Mouse (Mus musculus) left cerebral cortex, postnatal 14 days (tissue): ENCODE data around the gene Cyp2c50. TPM values are rescaled to one million over a fixed set of nuclear protein-coding genes. Genes with fewer than 3 reads are reported as not detected.
"Not testable (repeated sequence)": the region's sequence is repeated elsewhere in the genome, so short reads cannot be mapped to it uniquely, and the experiment has no call there.

Source experiments
- DNase-seq, 2 experiments: peaks; one replicate each; pipeline ENCODE4 v3.0.0; 2021 to 2022; ENCODE audit warnings: low spot score in 2 of 2, mixed read lengths in 1 of 2
- intact Hi-C: fragments of 180-260 bp; cut with DNase I; formaldehyde crosslinking; loops from one replicate; pipeline ENCODE4 v1.15.1; 2025
- long read RNA-seq, 2 experiments: library from polyadenylated mRNA; stranded (forward); transcript quantifications; one replicate each; pipeline ENCODE4 v2.0.0; 2021
- total RNA-seq, 2 experiments: library from RNA; stranded (reverse); gene quantifications; 2 replicates each; pipeline ENCODE4 v1.2.3; 2021

The Cyp2c50 gene
- total RNA-seq, result not detected
- long read RNA-seq, experiment 1, result 0 reads
- long read RNA-seq, experiment 2, result 0 reads

GRCm38 (mm10) chr19:40089421-40089820 lies at the start of gene Cyp2c50:
Cyp2c50 (plus strand) TSS chr19:40089688.
- not testable (repeated sequence) for DNase-seq
- intact Hi-C loops, result loop anchor here (10.0 kb wide), 1 partner anchor 115 kb away; no protein-coding TSS in a partner anchor

- intact Hi-C loops, result no loop called here
- DNase-seq, result no peak
These were observed 15.8 kb upstream of the Cyp2c50 start, which contains the start of gene Cyp2c54 for GRCm38 (mm10) chr19:40073701-40074100. Cyp2c54 (minus strand) TSS chr19:40073827.

DNA sequence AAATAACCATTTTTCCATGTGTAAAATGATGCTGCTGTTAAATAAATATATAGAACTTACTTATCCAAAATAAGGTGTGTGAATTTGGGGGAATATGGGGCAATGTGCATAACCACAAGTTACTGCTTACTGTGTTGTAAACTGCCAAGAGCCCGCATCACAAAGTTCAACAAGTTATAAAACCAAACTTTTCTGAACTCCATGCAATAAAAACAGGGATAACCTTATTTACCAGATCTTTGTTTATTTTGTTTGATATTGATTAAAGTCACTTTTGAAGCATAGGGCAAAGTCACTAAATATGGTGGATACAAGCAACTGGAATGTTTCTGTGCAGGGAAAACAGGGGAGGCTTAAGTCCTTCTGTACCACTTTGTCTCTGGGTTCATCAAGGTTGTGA lies 1.1 kb upstream of the Cyp2c50 start:
- no peak for DNase-seq
- intact Hi-C loops, result loop anchor here (10.0 kb wide), 1 partner anchor 114 kb away; no protein-coding TSS in a partner anchor

DNA sequence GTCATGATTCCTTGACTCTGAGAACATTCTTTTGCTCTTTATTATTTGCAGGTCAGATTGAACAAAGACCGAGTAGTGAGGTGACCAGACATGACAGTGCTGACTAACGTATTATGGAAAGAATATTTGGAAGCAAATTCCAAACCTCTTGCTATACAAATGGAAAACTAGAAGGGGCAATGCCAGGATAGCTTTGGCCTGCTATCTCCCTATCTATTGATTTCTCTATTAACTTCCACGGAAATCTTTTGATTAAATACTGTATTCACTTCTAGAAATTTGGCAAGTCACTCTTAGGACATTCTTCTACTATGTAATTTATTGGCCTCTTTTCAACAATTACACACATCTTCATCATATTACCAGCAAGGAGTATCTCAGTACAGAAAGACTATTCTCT lies 1.6 kb downstream of the Cyp2c50 start:
- no peak for DNase-seq
- intact Hi-C loops, result no loop called here

- intact Hi-C loops, DNase-seq: not testable (repeated sequence)
These were observed 30.1 kb downstream of the Cyp2c50 start for GRCm38 (mm10) chr19:40119624-40120023.

GRCm38 (mm10) chr19:40125165-40125564 lies 35.7 kb downstream of the Cyp2c50 start:
- DNase-seq, intact Hi-C loops: not testable (repeated sequence)

DNA sequence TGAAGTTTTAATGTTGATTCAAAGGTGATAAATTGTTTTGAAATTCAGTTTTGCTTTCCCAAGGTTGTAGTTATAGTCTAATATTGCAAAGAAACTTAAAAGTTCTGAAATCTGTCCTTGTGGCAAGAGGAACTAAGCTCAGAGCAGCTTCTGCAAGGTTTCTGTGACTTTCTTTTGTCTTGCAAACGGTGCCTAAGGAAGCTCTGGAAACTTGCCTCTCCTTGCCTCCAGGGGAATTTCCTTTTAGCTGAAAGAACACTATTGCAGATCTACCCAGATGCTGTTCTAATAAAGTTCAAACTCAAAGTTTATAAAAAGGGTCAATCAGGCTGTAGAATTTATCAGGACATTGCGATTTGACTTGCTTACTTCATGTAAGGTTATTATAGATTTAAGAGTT lies 37.5 kb downstream of the Cyp2c50 start:
- DNase-seq, intact Hi-C loops: not testable (repeated sequence)

Other genes starting within 250 kb of the Cyp2c50 start
- not detected for gene Cyp2c69, start 202.9 kb upstream of the Cyp2c50 start, total RNA-seq
- gene Cyp2c37, start 97.3 kb upstream of the Cyp2c50 start, total RNA-seq, result not detected
- gene Cyp2c54, start 15.9 kb upstream of the Cyp2c50 start, total RNA-seq, result not detected
- gene Cyp2c70, start 97.6 kb downstream of the Cyp2c50 start, total RNA-seq, result 1 to 10 TPM; 2.4 to 3.0 TPM
- 10 to 100 TPM; 16.6 to 16.9 TPM for gene Pdlim1, start 182.2 kb downstream of the Cyp2c50 start, total RNA-seq